Mouse (Mus musculus) urinary bladder, adult 18-20 months (tissue): ENCODE results near the gene Irf4.
A peak's percentile ranks its signal among the peaks of the same experiment; 100 is the strongest.

Experiments
- DNase-seq, 2 experiments: peaks; one replicate each; pipeline ENCODE4 v3.0.0; 2022; ENCODE audit warnings: low spot score in 2 of 2, mixed read lengths in 2 of 2

The Irf4 gene

DNA sequence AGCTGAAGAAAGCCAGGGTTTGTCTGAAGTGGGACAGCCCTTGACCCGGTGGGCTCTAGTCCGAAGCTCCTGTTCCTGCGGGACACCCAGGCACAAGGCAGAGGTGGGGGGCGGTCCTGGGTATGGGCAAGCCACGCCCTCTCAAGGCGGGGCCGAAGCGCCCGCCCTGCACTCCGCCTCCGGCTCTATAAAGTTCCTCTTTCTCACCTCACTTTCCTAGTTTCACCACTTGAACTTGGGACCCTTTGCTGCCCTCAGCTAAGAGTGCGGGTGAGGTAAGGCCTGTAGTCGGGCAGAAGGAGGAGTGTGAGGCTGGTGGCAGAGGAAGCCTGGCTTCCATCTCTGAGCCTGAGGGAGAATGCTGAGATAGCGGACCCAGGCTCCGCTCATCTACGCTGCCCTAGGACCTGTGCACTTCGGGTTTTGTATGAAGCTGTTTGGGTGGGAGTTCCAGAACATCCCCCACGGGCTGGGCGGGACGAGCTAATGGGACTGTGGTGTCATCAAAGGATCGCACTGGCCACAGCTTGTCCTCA is at the start of gene Irf4:
Irf4 (plus strand) TSS at position 206 of the 536 bp plus-strand sequence.
- DNase-seq, result peak; percentile 33 to 47

DNA sequence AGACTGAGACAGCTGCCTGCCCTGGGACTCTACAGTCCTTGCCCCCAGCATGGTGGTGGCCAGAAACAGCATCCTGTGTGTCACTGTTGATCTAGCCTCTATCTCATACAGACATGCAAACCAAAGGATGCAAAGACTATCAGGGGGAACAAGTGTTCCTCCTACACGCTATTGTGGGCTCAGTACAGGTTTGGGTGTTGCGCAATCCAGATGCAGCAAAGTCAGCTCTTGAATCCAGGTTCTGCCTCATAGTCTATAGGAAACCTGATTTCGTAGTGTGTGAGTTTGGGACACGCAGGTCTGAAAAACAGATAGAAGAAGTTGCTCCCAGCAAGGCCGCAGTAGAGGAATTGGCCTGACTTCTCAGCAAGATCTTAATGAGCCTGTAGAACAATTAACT is 46.3 kb upstream of the Irf4 start:
- DNase-seq, result no peak

DNA sequence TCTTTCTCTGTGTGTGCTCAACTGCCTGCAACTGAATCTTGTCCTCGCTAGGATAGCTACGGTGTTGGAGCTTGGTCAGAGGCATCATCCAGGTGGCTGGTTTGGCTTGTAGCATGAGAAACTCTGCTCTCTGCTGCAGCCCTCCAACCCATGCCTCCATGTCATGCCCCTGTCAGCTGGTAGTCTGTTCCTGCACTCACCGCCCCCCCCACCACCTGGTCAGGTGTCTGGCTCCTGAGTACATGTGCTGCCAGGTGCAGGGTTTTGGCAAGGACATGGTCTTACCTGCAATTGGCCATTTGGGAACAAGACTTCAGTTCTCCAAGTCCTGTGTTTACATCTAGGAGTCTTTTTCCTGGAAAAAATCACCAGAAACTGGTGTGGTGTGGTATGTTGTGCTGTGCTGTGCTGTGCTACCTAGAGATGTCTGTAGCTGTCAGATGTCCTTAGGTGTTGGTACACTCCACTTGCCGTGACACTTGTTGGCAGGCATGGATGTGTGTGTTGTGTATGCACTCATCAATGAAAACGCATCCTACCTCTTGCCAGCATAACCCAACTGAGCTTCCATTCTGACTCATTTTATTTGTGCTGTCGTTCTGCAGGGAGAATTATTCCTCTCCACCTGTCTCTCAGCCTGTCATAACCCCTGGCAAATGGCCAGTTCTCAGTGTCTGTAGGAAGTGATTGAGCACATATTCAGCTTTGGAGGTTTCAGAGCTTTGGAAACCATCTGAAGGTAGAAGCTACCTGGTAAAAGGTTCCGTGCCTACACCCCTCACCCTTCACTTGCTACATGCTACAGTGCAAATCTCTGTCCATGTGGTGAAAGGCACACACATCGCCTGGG is 44.6 kb upstream of the Irf4 start:
- DNase-seq, result no peak

DNA sequence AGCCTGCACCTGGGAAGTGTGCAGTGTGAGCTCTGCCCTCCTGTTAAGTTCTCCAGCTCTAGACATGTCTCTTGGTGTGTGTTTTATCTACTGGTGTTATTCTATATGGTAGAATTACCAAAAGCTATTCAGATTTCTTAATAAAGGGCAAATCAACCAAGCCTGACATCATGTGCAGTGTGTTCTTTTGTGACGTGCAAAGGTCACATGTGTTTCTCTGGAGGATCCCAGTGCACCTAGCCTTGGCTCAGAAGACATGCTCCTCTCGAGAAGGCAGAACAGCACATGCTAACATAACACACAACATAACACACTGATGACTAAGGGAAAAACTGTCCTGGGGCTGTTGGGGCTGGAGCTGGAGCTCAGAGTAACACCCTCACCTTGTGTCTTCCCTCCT is 38.0 kb upstream of the Irf4 start:
- no peak for DNase-seq

DNA sequence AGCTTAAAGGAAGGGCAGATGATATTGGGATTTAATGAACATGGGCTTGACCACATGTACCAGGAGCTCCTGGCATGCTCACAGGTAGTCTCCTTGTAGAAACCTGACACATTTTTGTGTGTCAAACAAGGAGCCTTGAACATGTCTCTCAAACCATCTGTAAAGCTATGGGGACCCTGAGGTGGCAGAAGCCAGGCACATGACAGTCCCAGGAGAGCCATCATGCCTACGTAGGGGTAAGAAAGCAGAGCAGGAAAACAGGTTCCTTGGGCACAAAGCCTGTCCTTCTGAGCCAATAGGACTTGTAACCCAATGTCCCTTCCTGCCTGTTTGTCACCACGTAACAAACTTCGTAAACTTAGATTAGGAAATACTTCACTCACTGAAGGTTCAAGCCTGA is 37.3 kb upstream of the Irf4 start:
- DNase-seq, result no peak

DNA sequence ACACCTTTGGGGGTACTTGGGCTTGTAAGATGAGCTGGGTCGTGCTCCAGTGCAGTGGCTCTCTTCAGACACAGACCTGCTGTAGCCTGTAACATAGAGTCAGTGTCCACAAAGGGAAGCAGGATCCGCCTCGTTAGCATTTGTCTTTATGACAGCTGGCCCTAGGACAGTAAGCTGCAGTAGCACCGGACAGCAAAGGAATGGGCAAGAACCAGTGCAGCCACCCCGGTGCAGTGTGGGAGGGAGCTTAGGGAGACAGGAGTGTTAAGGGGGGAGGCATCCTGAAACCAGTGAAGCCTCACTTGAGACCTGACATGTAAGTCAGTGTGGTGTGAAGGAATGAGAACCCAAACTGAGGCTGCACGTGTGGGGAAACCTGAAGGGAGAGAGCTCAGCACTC is 36.7 kb upstream of the Irf4 start:
- no peak for DNase-seq

DNA sequence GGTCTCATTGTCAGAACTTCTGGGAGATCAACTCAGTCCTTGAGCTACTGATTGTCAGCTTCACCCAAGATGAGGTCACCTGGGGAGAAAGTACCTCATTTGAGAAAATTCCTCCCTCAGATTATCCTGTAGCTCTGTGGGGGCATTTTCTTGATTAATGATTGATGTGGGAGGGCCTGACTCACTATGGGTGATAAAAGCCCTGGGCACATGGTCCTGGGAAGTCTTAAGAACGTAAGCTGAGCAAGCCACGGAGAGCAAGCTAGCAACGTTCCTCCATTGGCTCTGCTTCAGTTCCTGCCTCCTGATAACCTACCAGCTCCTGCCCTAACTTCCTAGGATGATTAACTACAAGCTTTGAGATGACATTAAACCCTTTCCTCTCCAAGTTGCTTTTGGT is 35.4 kb upstream of the Irf4 start:
- no peak for DNase-seq

DNA sequence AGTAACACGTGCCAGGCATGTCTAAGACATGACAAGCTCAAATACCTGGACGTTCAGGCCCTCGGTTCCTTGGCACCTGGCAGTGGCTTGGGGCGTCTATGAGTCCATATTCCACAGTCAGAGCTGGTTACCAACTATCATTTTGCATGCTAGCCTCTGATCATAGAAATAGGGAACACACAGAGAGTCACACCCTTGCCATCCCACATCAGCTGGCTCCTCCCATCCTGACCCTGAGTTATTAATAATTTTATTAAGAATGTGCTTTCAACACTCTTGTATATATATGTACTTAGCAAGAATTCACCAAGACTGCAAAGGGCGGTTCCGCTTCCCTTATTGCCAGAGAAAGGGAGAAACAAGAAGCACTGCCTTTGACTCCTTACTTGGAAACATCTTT is 34.5 kb upstream of the Irf4 start:
- DNase-seq, result no peak

DNA sequence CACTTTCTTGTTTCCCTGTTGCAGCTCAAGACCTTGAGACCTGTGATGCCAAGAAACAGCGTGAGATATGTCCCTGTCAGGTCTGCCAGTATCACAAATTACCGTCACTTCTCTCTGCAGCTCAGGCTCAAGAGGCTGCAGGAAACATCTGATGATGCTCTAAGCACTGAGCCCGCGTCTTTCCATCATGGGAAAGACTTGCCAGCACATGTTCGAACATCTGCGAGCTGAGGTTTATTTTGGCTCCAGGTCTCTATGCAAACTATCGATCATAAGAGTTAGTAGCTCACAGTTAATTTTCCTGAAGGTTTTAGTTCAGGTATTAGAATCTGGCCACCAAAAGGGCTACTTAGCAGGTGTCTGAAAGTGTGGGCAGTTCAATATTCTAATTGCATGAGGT is 34.0 kb upstream of the Irf4 start:
- DNase-seq, result no peak

DNA sequence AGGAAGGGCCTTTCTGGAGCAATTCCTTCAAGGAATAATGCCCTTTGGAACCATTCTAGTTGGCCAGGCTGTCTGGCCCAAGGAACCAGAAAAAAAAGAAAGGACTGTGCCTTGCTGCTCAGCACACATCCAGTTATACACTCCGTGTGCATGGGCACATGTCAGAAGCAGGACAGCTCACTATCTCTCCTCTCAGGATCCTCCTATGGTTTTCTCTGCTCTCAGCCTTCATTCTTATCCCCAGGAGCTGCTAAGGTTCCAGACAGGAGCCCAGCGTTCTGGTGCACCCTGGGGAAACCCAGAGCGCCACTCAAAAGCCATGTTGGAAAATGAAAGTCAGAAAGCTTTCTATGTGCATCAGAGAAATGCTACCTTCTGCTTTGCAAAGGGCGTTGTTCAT is 33.5 kb upstream of the Irf4 start:
- DNase-seq, result no peak

DNA sequence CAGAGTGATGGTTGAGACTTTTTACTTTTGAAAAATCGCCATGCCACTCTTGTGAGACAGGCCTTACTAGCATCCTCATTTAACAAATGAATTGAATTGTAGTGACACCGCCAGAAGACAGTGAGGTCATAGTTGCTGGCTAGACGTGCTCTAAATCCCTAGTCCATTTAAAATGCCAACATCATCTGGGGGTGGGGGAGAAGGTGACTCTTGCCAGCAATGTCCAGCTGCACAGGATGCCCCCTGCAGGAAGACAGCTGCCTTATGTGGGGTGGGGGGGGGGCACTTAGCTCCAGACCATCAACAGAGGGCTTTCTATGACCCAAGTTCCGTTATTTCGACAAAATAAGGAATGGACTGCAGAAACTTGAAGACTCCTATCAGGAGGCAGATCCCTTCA is 32.4 kb upstream of the Irf4 start:
- DNase-seq, result no peak

DNA sequence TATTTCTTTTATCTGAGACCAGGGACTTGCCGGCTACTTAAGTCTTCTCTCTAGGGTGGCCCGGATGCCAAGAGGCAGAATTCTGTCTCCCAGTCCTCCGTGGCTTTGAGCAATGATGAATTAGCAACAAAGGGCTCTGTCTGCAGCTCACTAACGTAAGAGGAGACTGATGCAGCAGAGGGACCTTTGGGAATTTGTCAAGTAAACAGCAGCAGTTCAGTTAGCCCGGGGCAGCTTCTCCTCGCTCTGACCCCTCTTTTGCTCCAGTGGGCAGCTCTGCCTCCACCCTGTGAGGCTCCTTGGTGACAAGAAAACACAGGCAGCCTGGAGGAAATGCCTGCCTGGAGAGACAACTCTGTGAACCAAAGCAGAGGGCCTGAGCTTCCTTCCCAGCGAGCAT is 26.4 kb upstream of the Irf4 start:
- DNase-seq, result no peak

DNA sequence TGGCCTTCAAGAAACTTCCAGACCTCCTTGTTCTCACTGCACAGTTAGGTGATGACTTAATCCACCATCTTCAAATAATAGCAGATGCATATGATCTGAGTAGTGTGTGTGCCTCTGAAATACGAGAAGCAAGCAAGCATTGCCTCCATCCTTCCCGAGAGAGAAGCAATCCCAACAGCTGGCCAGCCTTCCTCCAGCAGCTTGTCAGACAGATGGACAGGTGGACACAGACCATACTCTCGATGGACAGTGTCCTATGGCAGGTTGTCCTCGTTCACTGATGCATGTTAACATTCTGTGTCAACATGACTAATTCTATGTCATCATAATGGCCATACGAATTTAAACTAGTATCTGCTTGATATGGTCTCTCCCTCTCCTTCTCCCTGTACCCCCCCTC is 25.8 kb upstream of the Irf4 start:
- DNase-seq, result no peak

DNA sequence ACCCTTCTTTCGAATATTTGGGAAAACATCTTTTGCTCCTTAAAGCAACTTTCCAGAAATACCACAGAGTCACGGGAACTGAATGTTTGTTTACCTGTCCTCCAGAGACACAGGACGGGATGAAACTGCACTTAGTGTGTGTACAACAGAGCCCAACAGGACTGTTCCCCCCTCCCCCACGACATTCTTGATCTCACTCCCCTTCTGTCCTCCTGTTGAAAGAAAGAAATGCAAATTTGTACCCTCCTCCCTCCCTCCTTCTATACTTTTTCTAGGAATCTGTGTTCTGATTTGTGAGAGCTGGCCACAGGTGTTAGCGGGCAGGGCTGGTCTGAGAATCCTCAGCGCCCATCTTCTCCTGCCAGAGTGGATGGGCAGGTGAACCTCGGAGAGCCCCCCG is 25.2 kb upstream of the Irf4 start:
- no peak for DNase-seq

DNA sequence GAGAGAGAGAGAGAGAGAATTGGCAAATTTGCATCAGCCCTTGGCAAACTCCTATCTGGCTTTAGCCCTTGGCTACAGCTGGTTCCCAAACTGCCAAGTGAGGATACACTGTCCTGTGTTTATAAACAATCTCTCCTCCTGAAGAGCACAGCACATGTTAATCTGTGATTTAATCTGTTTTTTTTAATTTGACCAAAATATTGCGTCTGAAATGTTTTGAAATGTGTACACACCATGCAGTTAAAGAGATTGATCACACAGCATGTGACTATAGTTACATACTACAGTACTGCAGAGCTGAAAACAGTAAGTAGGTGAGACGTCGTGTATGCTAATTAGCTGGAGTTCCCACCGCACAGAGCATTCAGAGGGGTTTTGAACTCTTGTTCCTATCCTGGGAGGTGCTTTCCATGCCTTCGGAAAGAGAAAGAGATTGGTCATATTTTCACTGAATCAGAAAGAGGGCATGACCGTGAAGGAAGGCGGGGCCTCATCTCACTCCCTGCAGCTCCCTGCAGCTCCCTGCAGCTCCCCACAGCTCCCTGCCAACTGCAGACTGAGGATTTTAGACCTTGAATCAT is 24.2 kb upstream of the Irf4 start:
- DNase-seq, result peak in 1 of 2 experiments; percentile 30

DNA sequence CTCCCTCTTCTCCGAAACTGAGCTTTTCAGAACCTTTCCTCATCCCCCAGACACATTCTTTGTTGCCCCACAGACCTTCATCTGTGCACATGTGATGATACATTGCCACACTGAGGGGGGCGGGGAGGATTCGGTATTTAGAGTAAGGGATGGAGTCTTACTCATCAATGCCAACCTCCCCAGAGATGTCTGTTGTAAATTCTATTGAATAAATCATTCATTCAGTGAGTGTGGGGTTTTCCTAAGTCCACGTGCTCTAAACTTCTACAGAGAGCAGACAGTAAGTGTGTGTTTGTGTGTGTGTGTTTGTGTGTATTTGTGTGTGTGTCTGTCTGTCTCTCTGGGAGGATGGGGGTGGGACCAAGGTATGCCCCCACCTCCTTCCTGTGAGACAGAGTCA is 22.1 kb upstream of the Irf4 start:
- DNase-seq, result no peak

DNA sequence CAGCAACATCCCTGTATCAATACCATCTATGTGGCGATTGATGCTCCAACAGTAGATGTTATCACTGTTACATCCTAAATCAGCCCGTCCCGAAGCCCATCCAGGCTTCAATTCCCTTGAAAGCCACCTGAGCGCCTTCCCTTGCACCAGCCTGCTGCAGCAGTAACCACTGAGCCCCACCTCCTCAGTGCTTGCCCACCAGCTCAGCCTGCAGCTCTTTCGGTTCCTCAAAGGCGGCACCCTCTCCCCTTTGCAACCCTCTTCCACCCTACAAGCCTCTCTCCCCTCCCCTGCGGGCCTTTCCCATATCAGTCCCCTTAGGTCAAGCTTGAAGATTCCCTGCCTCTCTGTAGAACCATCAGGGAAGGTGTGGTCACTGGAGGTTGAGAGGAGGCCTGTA is 20.9 kb upstream of the Irf4 start:
- no peak for DNase-seq

DNA sequence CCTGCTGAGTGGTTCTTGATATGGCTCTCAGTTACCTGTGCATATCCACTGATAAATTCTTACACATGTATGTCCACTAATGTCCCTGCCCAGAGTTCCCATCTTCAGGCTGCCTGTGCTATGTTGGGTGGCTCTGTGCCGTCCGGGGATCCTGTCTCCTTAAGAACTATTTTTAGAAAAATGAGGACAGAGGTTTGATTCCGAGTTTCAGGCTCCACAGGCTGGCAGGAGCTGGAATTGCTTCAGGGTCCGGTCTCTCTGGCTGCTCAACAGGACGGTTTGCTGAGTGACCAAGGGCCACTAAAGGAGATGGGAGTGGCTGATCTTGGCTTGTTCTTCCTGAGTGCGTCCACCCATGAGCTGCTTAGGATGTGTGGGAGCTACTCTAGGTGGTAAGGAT is 19.8 kb upstream of the Irf4 start:
- DNase-seq, result no peak

DNA sequence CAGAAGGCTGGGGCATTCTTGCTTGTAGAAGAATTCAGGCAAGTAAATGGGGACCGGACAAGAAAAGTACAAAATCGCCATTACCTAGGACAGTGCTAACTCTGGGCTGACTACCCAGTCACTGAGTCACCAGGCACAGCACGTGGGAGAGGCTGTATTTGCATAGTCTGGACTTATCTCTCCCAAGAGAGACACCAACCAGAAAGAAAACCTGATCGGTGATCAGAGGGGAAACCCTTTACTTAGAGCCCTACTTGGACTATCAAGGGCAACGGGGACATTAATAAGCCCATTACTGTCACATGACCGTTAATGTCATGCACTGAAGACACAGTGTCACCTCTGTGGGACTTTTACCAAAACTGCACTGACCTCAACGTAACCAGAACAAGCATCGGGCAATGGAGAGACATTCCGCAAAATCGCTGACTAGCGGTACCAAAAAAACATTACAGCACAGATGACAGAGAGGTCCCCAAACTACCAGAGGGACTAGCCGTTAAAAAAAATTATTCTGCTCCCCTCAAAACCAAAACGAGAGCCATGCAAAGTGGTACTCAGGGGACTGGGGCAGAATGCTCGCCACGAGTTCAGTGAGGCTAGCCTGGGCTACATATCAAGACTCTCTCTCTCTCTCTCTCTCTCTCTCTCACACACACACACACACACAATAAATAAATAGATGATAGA is 18.8 kb upstream of the Irf4 start:
- DNase-seq, result no peak

DNA sequence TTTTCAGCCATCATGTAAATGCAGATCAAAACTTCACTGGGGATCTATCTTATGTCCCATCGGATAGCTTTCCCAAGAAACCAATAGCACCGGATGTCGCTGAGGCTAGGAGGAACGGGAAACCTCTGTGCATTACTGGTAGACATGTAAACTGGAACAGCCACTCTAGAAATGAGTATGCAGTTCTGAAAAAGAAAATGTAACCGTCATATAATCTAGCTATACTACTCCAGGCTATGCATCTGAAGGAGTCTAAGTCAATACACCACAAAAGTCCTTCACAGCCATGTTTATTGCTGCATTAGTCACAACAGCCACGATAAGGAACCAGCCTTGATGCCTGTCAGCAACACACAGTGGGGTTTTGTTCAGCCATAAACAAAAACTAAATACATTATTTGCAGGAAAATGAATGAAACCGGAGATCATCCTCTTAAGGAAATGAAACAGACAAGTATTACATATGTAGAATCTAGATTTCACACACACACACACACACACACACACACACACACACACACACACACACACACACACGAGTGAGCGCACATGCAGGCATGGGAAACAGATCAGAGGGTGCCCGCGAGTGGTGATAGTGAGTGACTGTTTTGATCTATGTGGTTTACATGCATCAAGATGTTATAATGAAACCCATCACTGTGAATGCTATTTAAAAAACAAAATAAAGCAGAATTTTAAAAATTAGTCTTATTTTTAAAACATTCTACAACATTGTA is 16.1 kb upstream of the Irf4 start:
- DNase-seq, result no peak

DNA sequence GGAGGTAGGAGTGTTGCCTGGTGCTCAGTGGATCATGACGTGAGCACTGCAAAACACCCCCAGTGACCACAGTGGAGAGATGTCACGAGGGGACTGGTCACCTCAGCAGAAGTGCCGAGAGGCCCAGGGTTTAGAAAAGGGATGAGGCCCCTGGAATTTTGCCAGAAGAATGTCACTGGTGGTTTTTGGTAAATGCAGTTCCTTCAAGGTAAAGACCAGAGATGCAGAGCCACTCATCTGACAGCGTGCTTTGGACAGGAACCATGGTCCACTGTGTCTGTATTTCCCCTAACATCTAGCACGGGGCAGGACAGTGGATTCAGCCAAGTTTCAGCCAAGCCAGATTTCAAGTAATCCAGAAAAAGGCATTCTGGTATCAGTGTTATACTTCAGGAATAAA is 12.3 kb upstream of the Irf4 start:
- DNase-seq, result no peak

DNA sequence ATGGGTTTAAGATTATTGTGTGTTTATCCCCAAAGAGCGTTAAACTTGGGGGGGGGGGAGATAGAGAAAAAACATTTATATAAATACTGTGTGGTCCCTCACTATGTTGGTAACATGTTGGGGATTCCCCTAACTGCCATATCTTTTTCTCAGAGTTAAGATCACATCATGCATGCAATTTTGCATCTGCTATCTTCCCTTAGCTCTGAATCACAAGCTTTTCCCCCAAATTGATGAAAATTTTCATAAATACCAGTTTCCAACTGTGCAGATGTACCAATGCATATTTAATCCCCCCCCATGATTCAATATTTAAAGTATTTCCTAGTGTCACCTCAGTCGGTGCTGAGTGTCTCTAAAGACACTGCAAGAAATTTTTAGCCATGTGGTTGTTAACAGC is 11.8 kb upstream of the Irf4 start:
- DNase-seq, result no peak
